Mouse (Mus musculus) limb, embryonic 14.5 days (tissue): ENCODE measurements around the gene Ly86. TPM values are rescaled to one million over a fixed set of nuclear protein-coding genes. Genes with fewer than 3 reads are reported as not detected.

Experiments
- ATAC-seq: fragments of 200-750 bp; cut with Nextera tagmentation; 2 replicates; pipeline ENCODE4 v1.8.0; 2017; ENCODE audit warnings: low read depth, moderate number of reproducible peaks, moderate TSS enrichment; ENCODE audit not compliant: low FRiP score
- DNase-seq: peaks from one replicate; pipeline ENCODE4 v3.0.0-alpha.2; 2015; ENCODE audit warnings: low spot score
- H3K27ac ChIP-seq: fragments of 300-500 bp; sonication (generic); replicated peaks from 2 replicates; pipeline ENCODE4 v1.5.1; 2014; ENCODE audit warnings: low read depth, mild to moderate bottlenecking, low read length, moderate library complexity, mixed read lengths
- H3K27me3 ChIP-seq: fragments of 300-500 bp; sonication (generic); 2 replicates; pipeline ENCODE4 v1.6.1; 2014; ENCODE audit warnings: low read length, mixed read lengths; ENCODE audit not compliant: control insufficient read depth, insufficient read depth
- H3K36me3 ChIP-seq: fragments of 300-500 bp; sonication (generic); 2 replicates; pipeline ENCODE4 v1.6.1; 2014; ENCODE audit warnings: mild to moderate bottlenecking, low read length, moderate library complexity, mixed read lengths; ENCODE audit not compliant: control insufficient read depth, insufficient read depth
- H3K4me1 ChIP-seq: fragments of 300-500 bp; sonication (generic); 2 replicates; pipeline ENCODE4 v1.6.1; 2014; ENCODE audit warnings: antibody characterized with exemption, low read length, mixed read lengths; ENCODE audit not compliant: control insufficient read depth, insufficient read depth
- H3K4me2 ChIP-seq: fragments of 300-500 bp; sonication (generic); replicated peaks from 2 replicates; pipeline ENCODE4 v1.6.1; 2014; ENCODE audit warnings: low read depth, mild to moderate bottlenecking, low read length, moderate library complexity; ENCODE audit not compliant: severe bottlenecking
- H3K4me3 ChIP-seq: fragments of 300-500 bp; sonication (generic); replicated peaks from 2 replicates; pipeline ENCODE4 v1.5.1; 2014; ENCODE audit warnings: low read length
- H3K9ac ChIP-seq: fragments of 300-500 bp; sonication (generic); 2 replicates; pipeline ENCODE4 v1.6.1; 2014; ENCODE audit warnings: mild to moderate bottlenecking, low read depth, low read length, moderate library complexity; ENCODE audit not compliant: severe bottlenecking
- H3K9me3 ChIP-seq: fragments of 300-500 bp; sonication (generic); 2 replicates; pipeline ENCODE4 v1.6.1; 2016; ENCODE audit warnings: low read length; ENCODE audit not compliant: control insufficient read depth
- POLR2A ChIP-seq: fragments of 200-500 bp; IDR thresholded peaks from 2 replicates; pipeline ENCODE4 v1.8.0; 2012; ENCODE audit warnings: inconsistent platforms, mild to moderate bottlenecking, moderate library complexity, borderline replicate concordance; ENCODE audit not compliant: insufficient read depth, insufficient read length; ENCODE audit errors: extremely low read depth
- WGBS: fragments of 180-500 bp; shearing (Covaris S2); extraction: QIAGEN DNeasy Blood & Tissue Kit; methylation state at CpG from one replicate; pipeline ENCODE4 v1.1.7; 2014; 5-methylcytosine and 5-hydroxymethylcytosine counted together
- polyA plus RNA-seq, 2 experiments: library from polyadenylated mRNA; depleted of rRNA in 1 of 2; stranded (reverse) in 1 of 2; unstranded in 1 of 2; fragments of >200 nt; fragmentation: Nextera tagmentation in 1 of 2; extraction: Ambion mirVana in 1 of 2; gene quantifications; 2 replicates each; pipeline versions ENCODE4 v1.2.1 to v1.2.3; 2012 to 2014

The Ly86 gene
- polyA plus RNA-seq (2012; rRNA removed) (15.0 and 15.8 TPM in 2 replicates), polyA plus RNA-seq (2014; fragmentation: Nextera tagmentation; extraction: Ambion mirVana) (20.8 and 24.4 TPM in 2 replicates)

DNA sequence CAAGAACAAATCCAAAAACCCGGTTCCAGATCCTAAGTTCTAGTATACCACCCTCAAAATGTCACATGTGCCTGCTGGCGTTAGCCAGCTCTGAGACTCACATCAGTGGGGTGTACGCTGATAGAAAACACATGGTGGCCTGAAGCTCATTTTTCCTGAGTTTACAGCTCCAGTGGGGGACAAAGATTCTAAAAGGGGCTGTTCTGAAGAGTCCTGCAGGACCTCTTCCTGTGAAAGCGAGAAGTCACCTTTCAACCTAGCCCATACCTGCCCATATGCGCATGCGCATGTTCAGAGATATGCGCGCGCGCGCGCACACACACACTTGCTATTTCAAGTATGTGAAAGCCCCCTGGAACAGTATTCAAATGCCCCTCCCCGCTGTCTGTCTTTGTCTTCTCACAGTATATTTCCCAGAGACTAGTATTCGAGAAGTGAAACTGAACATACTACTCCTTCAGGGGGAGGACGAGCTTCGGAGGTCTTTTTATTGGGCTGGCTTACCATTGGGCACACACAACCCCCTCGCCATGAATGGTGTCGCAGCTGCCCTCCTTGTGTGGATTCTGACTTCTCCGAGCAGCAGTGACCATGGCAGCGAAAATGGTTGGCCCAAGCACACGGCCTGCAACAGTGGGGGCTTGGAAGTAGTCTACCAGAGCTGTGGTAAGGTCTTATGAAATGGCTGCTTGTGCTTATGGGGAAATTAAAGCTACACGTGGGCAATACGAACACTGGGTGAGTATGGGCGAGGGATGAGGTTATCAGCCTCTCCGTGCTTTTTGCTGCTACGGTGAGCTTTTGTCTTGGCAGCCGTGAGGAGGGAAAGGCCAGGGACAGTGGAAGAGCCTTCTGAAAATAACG, at the start of gene Ly86:
Gene Ly86 (plus strand): TSS at position 300 of the 864 bp plus-strand sequence.
- H3K4me2 ChIP-seq = peak within 1 kb of the TSS; percentile 31; the same call in 1 of the 2 replicates
- no peak for TF ChIP-seq POLR2A
- peak; percentile 77 for ATAC-seq
- DNase-seq = peak; percentile 22
- H3K36me3 ChIP-seq = no peaks in the 10 kb centered on the region
- no peak within 1 kb of the TSS for H3K27ac ChIP-seq
- no peak within 1 kb of the TSS for H3K9ac ChIP-seq
- H3K4me1 ChIP-seq = 0 out of 2 replicates have a peak, but pooled peaks cover 6% of the 10 kb centered on the region
- no peaks in the 10 kb centered on the region for H3K9me3 ChIP-seq
- 67% methylated on average over 28 of the region's 28 CpGs for WGBS
- H3K4me3 ChIP-seq = peak within 1 kb of the TSS; percentile 11
- H3K27me3 ChIP-seq = no peaks in the 10 kb centered on the region

GRCm38 (mm10) chr13:37297886-37298285, 47.1 kb upstream of the Ly86 start:
- TF ChIP-seq POLR2A = no peak
- 63% methylated on average over 5 of the region's 5 CpGs for WGBS
- Histone ChIP-seq H3K4me2 (no peak overlapping the region), H3K9ac (no peak overlapping the region), H3K36me3 (no peaks in the 10 kb centered on the region), H3K27ac (no peak overlapping the region), H3K9me3 (no peaks in the 10 kb centered on the region), H3K4me3 (no peak overlapping the region), H3K27me3 (no peaks in the 10 kb centered on the region), H3K4me1 (no peaks in the 10 kb centered on the region)
- DNase-seq (no peak), ATAC-seq (no peak)

DNA sequence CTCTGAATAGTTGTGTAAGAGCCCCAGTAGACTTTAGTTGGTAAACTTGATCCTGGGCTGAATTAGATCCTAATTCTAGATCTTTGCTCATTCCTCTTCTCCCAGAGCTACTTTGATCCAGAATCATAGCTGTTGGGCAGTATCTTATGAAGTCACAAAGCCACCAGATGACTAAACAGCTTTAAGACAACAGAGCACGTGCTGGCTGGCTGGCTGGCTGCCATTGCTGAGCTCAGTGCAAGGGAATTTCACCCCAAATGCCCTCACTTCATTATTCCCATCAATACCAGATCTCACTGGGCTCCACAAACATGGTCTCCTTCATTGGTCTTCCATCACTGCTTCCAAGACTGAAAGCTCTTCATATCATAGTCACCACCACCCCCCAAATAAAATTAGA, 46.2 kb upstream of the Ly86 start:
- DNase-seq (no peak), ATAC-seq (no peak)
- Histone ChIP-seq H3K36me3 (no peaks in the 10 kb centered on the region), H3K27me3 (no peaks in the 10 kb centered on the region), H3K4me1 (no peaks in the 10 kb centered on the region), H3K4me3 (no peak overlapping the region), H3K9me3 (no peaks in the 10 kb centered on the region), H3K27ac (no peak overlapping the region), H3K4me2 (no peak overlapping the region), H3K9ac (no peak overlapping the region)
- no peak for TF ChIP-seq POLR2A
- 33% methylated on average over 1 of the region's 1 CpGs for WGBS

- DNase-seq (no peak), ATAC-seq (no peak)
- no peaks in the 10 kb centered on the region for H3K4me1 ChIP-seq
- H3K4me2 ChIP-seq = no peak overlapping the region
- 32% methylated on average over 5 of the region's 5 CpGs for WGBS
- no peak overlapping the region for H3K27ac ChIP-seq
- no peak overlapping the region for H3K4me3 ChIP-seq
- H3K27me3 ChIP-seq = no peaks in the 10 kb centered on the region
- no peaks in the 10 kb centered on the region for H3K9me3 ChIP-seq
- no peak overlapping the region for H3K9ac ChIP-seq
- no peak for TF ChIP-seq POLR2A
- H3K36me3 ChIP-seq = no peaks in the 10 kb centered on the region
Measured at GRCm38 (mm10) chr13:37302877-37303276, 42.1 kb upstream of the Ly86 start.

DNA sequence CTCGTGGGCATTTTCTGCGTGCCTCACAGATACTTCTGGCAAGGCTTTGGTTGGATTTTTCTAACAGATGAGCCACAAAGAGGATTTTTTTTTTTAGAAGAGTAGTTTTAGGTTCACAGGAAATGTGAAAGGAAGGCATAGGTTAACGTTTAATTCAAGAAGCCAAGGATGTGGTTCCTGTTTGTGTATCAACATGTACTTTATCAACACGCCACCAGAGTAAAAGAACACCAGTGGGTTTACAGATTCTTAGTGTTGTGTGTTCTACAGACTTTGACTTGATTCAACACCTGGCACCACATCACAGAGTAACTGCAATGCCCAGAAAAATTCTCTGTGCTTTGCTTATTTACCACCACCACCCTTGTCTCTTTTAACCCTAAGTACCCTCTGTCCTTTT, 37.0 kb upstream of the Ly86 start:
- ATAC-seq = no peak

More for the DNA sequence above, 37.0 kb upstream of the Ly86 start:
- 79% methylated on average over 4 of the region's 4 CpGs for WGBS
- Histone ChIP-seq H3K9me3 (no peaks in the 10 kb centered on the region), H3K4me3 (no peak overlapping the region), H3K9ac (no peak overlapping the region), H3K27ac (no peak overlapping the region), H3K27me3 (no peaks in the 10 kb centered on the region), H3K4me2 (no peak overlapping the region), H3K4me1 (peaks cover 13% of the 10 kb centered on the region), H3K36me3 (no peaks in the 10 kb centered on the region)
- no peak for DNase-seq
- TF ChIP-seq POLR2A = no peak
